Mouse (Mus musculus): ENCODE results near the gene Pitx1. TPM values are rescaled to one million over a fixed set of nuclear protein-coding genes. Genes with fewer than 3 reads are reported as not detected.
A peak's percentile ranks its signal among the peaks of the same experiment; 100 is the strongest.

Gene Pitx1
- 20.3 and 22.2 TPM in 2 replicates for polyA plus RNA-seq (2014; fragmentation: Nextera tagmentation; extraction: Ambion mirVana)

DNA sequence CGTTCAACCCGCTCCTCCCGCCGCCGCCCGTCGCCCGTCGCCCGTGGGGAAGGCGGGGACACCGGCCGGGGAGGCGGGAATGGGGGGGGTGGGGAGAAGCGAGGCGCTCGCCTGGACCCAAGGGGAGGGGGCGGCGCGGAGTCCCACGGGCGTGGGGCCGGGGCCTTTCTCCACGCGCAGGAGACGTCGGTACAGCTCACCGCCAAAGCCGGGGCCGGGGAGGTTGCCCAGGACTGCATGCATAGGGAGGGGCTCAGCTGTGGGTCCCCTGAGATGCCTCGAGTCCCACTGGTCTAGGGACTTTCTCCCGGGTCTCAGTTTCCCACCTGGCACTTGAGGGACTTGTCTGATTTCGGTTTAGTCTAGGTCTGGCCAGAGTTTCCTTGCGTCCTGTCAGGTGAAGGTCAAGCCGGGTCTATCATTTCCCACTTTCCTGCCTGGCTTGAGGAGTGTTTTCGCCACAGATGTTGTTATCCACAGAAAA, at the start of gene Pitx1:
Gene Pitx1 (minus strand): TSS at position 51 of the 484 bp plus-strand sequence.
- no peak for DNase-seq (ENCODE audit: low spot score)
- Histone ChIP-seq H3K27me3 (replicated peaks; ENCODE audit: control insufficient read depth, insufficient read depth, low read length) (peaks cover 99% of the 10 kb centered on the region), H3K4me2 (ENCODE audit: low read length) (peak within 1 kb of the TSS; percentile 46), H3K9ac (ENCODE audit: low read length) (peak within 1 kb of the TSS; percentile 8; the same call in 1 of the 2 replicates), H3K27ac (ENCODE audit: low read depth) (no peak within 1 kb of the TSS), H3K36me3 (ENCODE audit: control insufficient read depth, insufficient read depth, low read length) (no peaks in the 10 kb centered on the region), H3K9me3 (ENCODE audit: control insufficient read depth, low read length) (no peaks in the 10 kb centered on the region), H3K4me3 (ENCODE audit: low read depth, low read length) (peak within 1 kb of the TSS; percentile 25), H3K4me1 (replicated peaks; ENCODE audit: control insufficient read depth, insufficient read depth, low read length) (no peaks in the 10 kb centered on the region)
- no peak for ATAC-seq (replicated peaks; ENCODE audit: low FRiP score, low TSS enrichment, low read depth)
- 3% methylated on average over 35 of the region's 36 CpGs for WGBS

DNA sequence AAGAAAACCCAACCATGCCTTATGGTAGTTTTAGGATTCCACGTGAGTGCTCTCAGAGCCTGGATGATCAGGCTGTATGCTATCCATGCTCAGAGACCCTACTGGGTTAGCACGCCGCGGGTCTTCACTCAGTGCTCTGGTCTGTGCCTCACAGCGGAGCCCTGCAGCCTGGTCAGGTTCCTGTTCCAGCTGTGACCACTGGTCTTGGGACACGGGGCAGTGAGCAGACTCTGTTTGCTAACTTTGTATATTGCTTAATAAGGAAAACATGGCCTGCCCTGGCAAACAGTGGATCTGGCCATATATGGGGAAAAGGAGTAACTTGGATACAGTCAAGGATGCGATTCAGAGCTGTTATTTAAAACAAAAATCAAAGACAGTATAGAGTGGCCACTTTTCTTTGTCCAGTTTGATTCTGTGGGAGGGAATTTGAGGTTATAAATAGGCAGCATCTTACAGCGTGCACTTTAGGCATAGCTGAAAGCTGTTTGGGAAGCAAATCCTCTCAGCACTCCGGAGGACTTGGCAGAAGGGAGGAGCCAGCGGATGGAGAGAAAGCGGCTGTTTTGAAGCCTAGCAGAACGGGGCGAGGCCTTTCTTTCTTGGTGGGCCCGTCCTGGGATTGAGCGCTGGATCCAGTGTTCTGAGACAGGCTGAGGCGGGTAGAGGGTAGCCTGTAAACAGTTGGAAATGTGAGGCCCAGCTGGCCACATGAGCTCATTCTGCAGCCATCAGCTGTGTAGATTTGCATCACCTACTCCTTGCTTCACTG, 45.6 kb upstream of the Pitx1 start:
- 42% methylated on average over 16 of the region's 16 CpGs for WGBS
- no peaks in the 10 kb centered on the region for H3K27me3 ChIP-seq (replicated peaks; ENCODE audit: control insufficient read depth, insufficient read depth, low read length)
- ATAC-seq (replicated peaks; ENCODE audit: low FRiP score, low TSS enrichment, low read depth) (0 out of 2 replicates have a peak, but pooled peaks have one; percentile 55), DNase-seq (ENCODE audit: low spot score) (no peak)
- H3K27ac ChIP-seq (ENCODE audit: low read depth), result peak overlapping the region; percentile 44; the same call in 1 of the 2 replicates
- H3K9ac ChIP-seq (ENCODE audit: low read length), result no peak overlapping the region
- H3K4me2 ChIP-seq (ENCODE audit: low read length), result no peak overlapping the region
- H3K36me3 ChIP-seq (ENCODE audit: control insufficient read depth, insufficient read depth, low read length), result no peaks in the 10 kb centered on the region
- H3K4me1 ChIP-seq (replicated peaks; ENCODE audit: control insufficient read depth, insufficient read depth, low read length), result peaks cover 5% of the 10 kb centered on the region; the same call in 1 of the 2 replicates
- no peaks in the 10 kb centered on the region for H3K9me3 ChIP-seq (ENCODE audit: control insufficient read depth, low read length)
- no peak overlapping the region for H3K4me3 ChIP-seq (ENCODE audit: low read depth, low read length)

DNA sequence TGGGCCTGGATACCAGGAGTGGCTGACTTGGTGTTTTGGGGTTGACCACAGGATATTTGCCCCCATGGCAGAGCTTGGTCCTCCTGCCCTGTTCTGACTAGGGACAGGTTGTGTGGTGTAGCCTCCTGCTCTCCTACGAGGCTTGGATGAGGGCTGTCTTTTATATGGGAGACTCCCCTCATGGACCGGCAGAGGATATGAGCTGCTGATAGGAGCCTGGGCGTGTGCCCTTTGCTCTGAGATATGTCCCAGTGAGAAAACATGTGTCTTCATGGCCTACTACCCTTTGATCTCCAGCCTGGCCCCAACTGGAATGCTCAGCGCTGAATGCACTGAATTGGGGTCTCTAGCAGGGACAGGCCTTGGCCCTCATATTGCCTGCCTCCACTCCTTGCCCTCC, 42.4 kb upstream of the Pitx1 start:
- DNase-seq (ENCODE audit: low spot score), result no peak
- Histone ChIP-seq H3K9ac (ENCODE audit: low read length) (no peak overlapping the region), H3K4me3 (ENCODE audit: low read depth, low read length) (no peak overlapping the region), H3K9me3 (ENCODE audit: control insufficient read depth, low read length) (no peaks in the 10 kb centered on the region), H3K27me3 (replicated peaks; ENCODE audit: control insufficient read depth, insufficient read depth, low read length) (no peaks in the 10 kb centered on the region), H3K27ac (ENCODE audit: low read depth) (no peak overlapping the region), H3K4me1 (replicated peaks; ENCODE audit: control insufficient read depth, insufficient read depth, low read length) (peaks cover 5% of the 10 kb centered on the region; the same call in 1 of the 2 replicates), H3K36me3 (ENCODE audit: control insufficient read depth, insufficient read depth, low read length) (no peaks in the 10 kb centered on the region), H3K4me2 (ENCODE audit: low read length) (no peak overlapping the region)
- no peak for ATAC-seq (replicated peaks; ENCODE audit: low FRiP score, low TSS enrichment, low read depth)
- WGBS, result 73% methylated on average over 4 of the region's 4 CpGs

DNA sequence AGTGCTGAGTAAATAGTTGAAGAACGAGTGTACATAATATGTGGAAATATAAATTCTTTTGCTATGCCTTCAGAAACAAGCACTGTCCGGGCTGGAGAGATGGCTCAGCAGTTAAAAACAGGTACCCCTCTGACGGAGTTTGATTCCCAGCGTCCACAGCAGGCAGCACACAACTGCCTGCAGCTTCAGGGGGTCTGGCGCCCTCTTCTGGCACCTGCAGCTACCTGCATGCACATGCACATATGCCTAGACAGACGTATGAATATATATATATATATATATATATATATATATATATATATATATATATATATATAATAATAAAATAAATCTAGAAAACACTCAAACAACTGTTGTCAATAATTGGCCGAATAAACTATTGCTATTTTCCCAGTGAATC, 35.4 kb upstream of the Pitx1 start:
- ATAC-seq (replicated peaks; ENCODE audit: low FRiP score, low TSS enrichment, low read depth), result no peak
- no peaks in the 10 kb centered on the region for H3K9me3 ChIP-seq (ENCODE audit: control insufficient read depth, low read length)
- H3K4me1 ChIP-seq (replicated peaks; ENCODE audit: control insufficient read depth, insufficient read depth, low read length), result peaks cover 3% of the 10 kb centered on the region; the same call in 1 of the 2 replicates
- H3K27me3 ChIP-seq (replicated peaks; ENCODE audit: control insufficient read depth, insufficient read depth, low read length), result no peaks in the 10 kb centered on the region
- no peak overlapping the region for H3K9ac ChIP-seq (ENCODE audit: low read length)
- no peaks in the 10 kb centered on the region for H3K36me3 ChIP-seq (ENCODE audit: control insufficient read depth, insufficient read depth, low read length)
- no peak for DNase-seq (ENCODE audit: low spot score)
- no peak overlapping the region for H3K4me3 ChIP-seq (ENCODE audit: low read depth, low read length)
- H3K4me2 ChIP-seq (ENCODE audit: low read length), result no peak overlapping the region
- no peak overlapping the region for H3K27ac ChIP-seq (ENCODE audit: low read depth)
- 79% methylated on average over 7 of the region's 7 CpGs for WGBS

DNA sequence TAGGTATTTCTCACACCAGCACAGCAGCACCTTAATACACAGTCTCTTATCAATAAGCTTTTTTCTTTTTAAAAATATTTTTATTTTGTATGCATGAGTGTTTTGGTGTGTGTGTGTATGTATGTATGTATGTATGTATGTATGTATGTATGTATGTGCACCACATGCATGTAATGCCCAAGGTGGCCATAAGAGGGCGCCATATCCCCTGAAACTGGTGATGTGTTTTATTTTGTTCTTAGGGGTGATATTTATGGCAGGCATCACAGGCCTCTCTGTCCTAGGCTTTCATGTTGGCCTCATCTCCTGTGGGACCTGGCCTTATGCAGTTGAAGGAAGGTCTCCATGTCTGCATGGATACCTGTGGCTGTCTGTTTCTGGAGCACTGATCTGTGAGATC, 34.0 kb upstream of the Pitx1 start:
- Histone ChIP-seq H3K9ac (ENCODE audit: low read length) (no peak overlapping the region), H3K27me3 (replicated peaks; ENCODE audit: control insufficient read depth, insufficient read depth, low read length) (no peaks in the 10 kb centered on the region), H3K9me3 (ENCODE audit: control insufficient read depth, low read length) (no peaks in the 10 kb centered on the region), H3K4me1 (replicated peaks; ENCODE audit: control insufficient read depth, insufficient read depth, low read length) (peaks cover 3% of the 10 kb centered on the region; the same call in 1 of the 2 replicates), H3K36me3 (ENCODE audit: control insufficient read depth, insufficient read depth, low read length) (no peaks in the 10 kb centered on the region), H3K27ac (ENCODE audit: low read depth) (no peak overlapping the region), H3K4me2 (ENCODE audit: low read length) (no peak overlapping the region), H3K4me3 (ENCODE audit: low read depth, low read length) (no peak overlapping the region)
- ATAC-seq (replicated peaks; ENCODE audit: low FRiP score, low TSS enrichment, low read depth), result no peak
- WGBS, result 82% methylated on average over 1 of the region's 1 CpGs
- DNase-seq (ENCODE audit: low spot score), result no peak

DNA sequence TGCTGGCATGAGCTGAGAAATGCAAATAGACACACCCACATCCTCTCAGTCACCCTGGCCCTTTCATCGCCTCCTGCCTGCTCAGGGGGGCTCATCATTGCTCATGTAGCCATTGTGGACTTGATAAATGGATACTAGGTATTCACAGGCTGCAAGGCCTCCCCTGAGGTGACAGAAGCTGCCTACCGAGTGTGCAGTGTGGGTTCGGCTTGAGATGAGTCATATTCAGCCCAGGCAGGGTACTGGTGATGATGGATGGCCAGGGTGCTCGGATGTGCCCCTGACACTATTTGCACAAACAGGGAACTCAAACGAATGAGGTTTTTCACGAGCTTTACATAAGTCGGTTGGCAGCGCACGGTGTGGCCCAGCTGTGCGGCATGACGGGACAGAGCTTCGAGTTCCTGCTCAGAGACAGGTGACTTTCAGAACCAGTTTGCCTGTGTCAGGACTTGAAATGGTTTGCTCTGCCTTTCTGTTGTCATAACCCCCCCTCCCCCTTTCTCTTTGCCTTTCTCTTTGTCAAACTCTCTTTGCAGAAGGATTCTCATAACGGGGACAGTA, 31.6 kb upstream of the Pitx1 start:
- WGBS, result 52% methylated on average over 13 of the region's 13 CpGs
- H3K9ac ChIP-seq (ENCODE audit: low read length), result no peak overlapping the region

DNA sequence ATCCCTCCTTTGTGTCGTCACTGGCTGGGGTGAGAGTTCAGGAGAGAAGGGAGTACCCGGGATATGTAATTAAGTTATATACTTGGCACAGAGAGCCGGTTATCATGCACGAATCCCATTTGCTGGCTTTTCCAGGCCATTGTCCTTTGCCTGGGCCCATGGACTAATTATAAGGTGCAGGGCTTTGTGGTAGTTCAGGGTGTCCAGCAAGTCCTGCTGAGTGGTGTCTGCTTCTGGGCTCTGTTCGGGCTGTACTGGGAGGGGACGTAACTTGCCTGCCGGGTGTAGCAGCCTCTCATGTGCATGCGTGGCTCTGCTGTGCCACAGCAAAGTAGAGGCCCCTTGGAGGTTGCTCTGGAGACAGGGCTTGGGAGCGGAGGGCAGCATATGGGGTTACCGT, 24.5 kb upstream of the Pitx1 start:
- 73% methylated on average over 10 of the region's 10 CpGs for WGBS
- no peak overlapping the region for H3K4me2 ChIP-seq (ENCODE audit: low read length)

More for the DNA sequence above, 31.6 kb upstream of the Pitx1 start:
- Histone ChIP-seq H3K9me3 (ENCODE audit: control insufficient read depth, low read length) (no peaks in the 10 kb centered on the region), H3K36me3 (ENCODE audit: control insufficient read depth, insufficient read depth, low read length) (no peaks in the 10 kb centered on the region), H3K27me3 (replicated peaks; ENCODE audit: control insufficient read depth, insufficient read depth, low read length) (no peaks in the 10 kb centered on the region), H3K4me1 (replicated peaks; ENCODE audit: control insufficient read depth, insufficient read depth, low read length) (peaks cover 3% of the 10 kb centered on the region; the same call in 1 of the 2 replicates), H3K4me3 (ENCODE audit: low read depth, low read length) (no peak overlapping the region), H3K27ac (ENCODE audit: low read depth) (no peak overlapping the region), H3K4me2 (ENCODE audit: low read length) (no peak overlapping the region)
- ATAC-seq (replicated peaks; ENCODE audit: low FRiP score, low TSS enrichment, low read depth) (no peak), DNase-seq (ENCODE audit: low spot score) (no peak)

DNA sequence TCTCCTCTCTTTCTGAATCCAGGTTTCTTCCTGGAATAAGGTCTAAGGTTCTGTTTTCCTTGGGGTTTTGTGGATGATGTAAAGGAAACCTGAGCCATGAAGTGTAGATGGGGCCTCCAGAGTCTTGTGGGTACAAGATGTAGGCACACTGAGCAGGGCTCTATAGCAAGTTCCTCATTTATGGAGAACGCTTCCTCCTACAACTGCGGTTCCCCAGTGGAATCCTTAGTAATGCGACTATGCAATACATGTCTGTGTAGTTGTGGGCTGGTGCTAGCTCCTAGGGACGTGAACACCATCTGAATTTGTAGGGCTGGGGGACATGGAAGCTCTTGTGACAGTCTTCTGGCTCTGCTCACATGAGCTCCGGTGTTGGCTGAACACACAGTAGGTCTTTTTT, 22.5 kb upstream of the Pitx1 start:
- 93% methylated on average over 5 of the region's 5 CpGs for WGBS
- Histone ChIP-seq H3K9me3 (ENCODE audit: control insufficient read depth, low read length) (no peaks in the 10 kb centered on the region), H3K36me3 (ENCODE audit: control insufficient read depth, insufficient read depth, low read length) (no peaks in the 10 kb centered on the region)

More for the DNA sequence above, 24.5 kb upstream of the Pitx1 start:
- H3K27ac ChIP-seq (ENCODE audit: low read depth), result no peak overlapping the region
- no peaks in the 10 kb centered on the region for H3K4me1 ChIP-seq (replicated peaks; ENCODE audit: control insufficient read depth, insufficient read depth, low read length)
- H3K4me3 ChIP-seq (ENCODE audit: low read depth, low read length), result no peak overlapping the region
- H3K9ac ChIP-seq (ENCODE audit: low read length), result no peak overlapping the region
- no peak for DNase-seq (ENCODE audit: low spot score)
- H3K36me3 ChIP-seq (ENCODE audit: control insufficient read depth, insufficient read depth, low read length), result no peaks in the 10 kb centered on the region
- H3K27me3 ChIP-seq (replicated peaks; ENCODE audit: control insufficient read depth, insufficient read depth, low read length), result peaks cover 15% of the 10 kb centered on the region
- ATAC-seq (replicated peaks; ENCODE audit: low FRiP score, low TSS enrichment, low read depth), result no peak
- no peaks in the 10 kb centered on the region for H3K9me3 ChIP-seq (ENCODE audit: control insufficient read depth, low read length)

More for the DNA sequence above, 22.5 kb upstream of the Pitx1 start:
- no peak overlapping the region for H3K4me3 ChIP-seq (ENCODE audit: low read depth, low read length)
- no peak overlapping the region for H3K9ac ChIP-seq (ENCODE audit: low read length)
- H3K4me1 ChIP-seq (replicated peaks; ENCODE audit: control insufficient read depth, insufficient read depth, low read length), result no peaks in the 10 kb centered on the region
- H3K4me2 ChIP-seq (ENCODE audit: low read length), result no peak overlapping the region
- ATAC-seq (replicated peaks; ENCODE audit: low FRiP score, low TSS enrichment, low read depth) (no peak), DNase-seq (ENCODE audit: low spot score) (no peak)
- no peak overlapping the region for H3K27ac ChIP-seq (ENCODE audit: low read depth)
- H3K27me3 ChIP-seq (replicated peaks; ENCODE audit: control insufficient read depth, insufficient read depth, low read length), result peaks cover 23% of the 10 kb centered on the region
